Mouse (Mus musculus) liver, postnatal 0 days (tissue): ENCODE measurements around the gene Traf3ip2.

ENCODE experiments used
- CTCF ChIP-seq: sonication (generic); IDR thresholded peaks from 2 replicates; pipeline ENCODE4 v1.5.1; 2016; ENCODE audit warnings: antibody characterized with exemption, low read depth
- EP300 ChIP-seq: IDR thresholded peaks from 2 replicates; pipeline ENCODE4 v1.6.1; 2016; ENCODE audit warnings: antibody characterized with exemption, low read depth, mild to moderate bottlenecking

GRCm38 (mm10) chr10:39692152-39692551 is 79.4 kb downstream of the Traf3ip2 start:
- TF ChIP-seq CTCF (no peak), EP300 (no peak)
